Mouse (Mus musculus): ENCODE data around the gene Ift74.

- TF ChIP-seq EP300 (IDR thresholded peaks at IDR 0.05; ENCODE audit: low read depth in 1 of 2, low read length in 2 of 2) (no peak), UBTF (IDR thresholded peaks at IDR 0.05; ENCODE audit: borderline replicate concordance, insufficient read depth, low read depth, low read length) (no peak)
These were observed 12.9 kb upstream of the Ift74 start for GRCm38 (mm10) chr4:94601395-94601794.

Data from MEL (cell line).